In genomic region chr3:30488808-30489207, GRCm38 (mm10) we compare ENCODE assay signal across 17 mouse cellular contexts. TPM values are rescaled to one million over a fixed set of nuclear protein-coding genes. Genes with fewer than 3 reads are reported as not detected.
"Had no signal": no experiment of that assay in that cellular context is flagged by ENCODE, and none has a peak within 500 bp of the region (broad histone marks: within the 10 kb centered on the region; RNA-seq: fewer than 3 reads in every experiment).

No protein-coding gene starts in this region.

- H3K4me1 ChIP-seq: neural tube, embryonic 13.5 days; neural tube, embryonic 15.5 days; stomach, embryonic 15.5 days had no signal

- H3K4me3 ChIP-seq: neural tube, embryonic 13.5 days; neural tube, embryonic 15.5 days; stomach, embryonic 15.5 days had no signal

- H3K27ac ChIP-seq: neural tube, embryonic 13.5 days; neural tube, embryonic 15.5 days; stomach, embryonic 15.5 days; stomach, postnatal 0 days had no signal

- H3K4me2 ChIP-seq: neural tube, embryonic 13.5 days; neural tube, embryonic 15.5 days; stomach, embryonic 15.5 days had no signal

- H3K27me3 ChIP-seq: neural tube, embryonic 13.5 days; neural tube, embryonic 15.5 days; stomach, embryonic 15.5 days had no signal

- H3K9me3 ChIP-seq: neural tube, embryonic 13.5 days; neural tube, embryonic 15.5 days; stomach, embryonic 15.5 days had no signal

- DNase-seq: retina, postnatal 1 day; right cerebral cortex, adult 18-20 months; right cerebral cortex, postnatal 14 days; right cerebral cortex, postnatal 25 days; right cerebral cortex, postnatal 4 days; spleen, adult 18-20 months; thymus, adult 18-20 months; thymus, adult 2 months; thymus, postnatal 14 days; thymus, postnatal 25 days; thymus, postnatal 36 days; thymus, postnatal 4 days had no signal

- H3K9ac ChIP-seq: neural tube, embryonic 13.5 days; neural tube, embryonic 15.5 days; stomach, embryonic 15.5 days had no signal

- H3K36me3 ChIP-seq: neural tube, embryonic 13.5 days; neural tube, embryonic 15.5 days; stomach, embryonic 15.5 days had no signal

RNA-seq across cellular contexts. Expression of gene Mecom, which starts 59.0 kb away (rescaled TPM):
- total RNA-seq: neutrophil, adult 5-6 weeks had no signal
